Mouse (Mus musculus) left cerebral cortex, postnatal 10 days (tissue): Measurements from ENCODE around the gene Pnck. TPM values are rescaled to one million over a fixed set of nuclear protein-coding genes. Genes with fewer than 3 reads are reported as not detected.

Experiments
- DNase-seq, 2 experiments: peaks; one replicate each; pipeline ENCODE4 v3.0.0; 2021 to 2022; ENCODE audit warnings: low spot score in 2 of 2, mixed read lengths in 1 of 2; ENCODE audit errors: extremely low spot score in 1 of 2
- intact Hi-C: fragments of 180-260 bp; cut with DNase I; formaldehyde crosslinking; loops from one replicate; pipeline ENCODE4 v1.15.1; 2025
- total RNA-seq, 2 experiments: library from RNA; stranded (reverse); gene quantifications; 2 replicates each; pipeline ENCODE4 v1.2.3; 2021

Gene Pnck
- 100 to 1,000 TPM; 152 to 154 TPM for total RNA-seq

GRCm38 (mm10) chrX:73659575-73660283 is at the start of gene Pnck:
TSS of gene Pnck (minus strand) at chrX:73660117.
- peak in 1 of 2 experiments; percentile 57 for DNase-seq
- intact Hi-C loops, result no loop called here

GRCm38 (mm10) chrX:73700472-73700871 is 40.6 kb upstream of the Pnck start:
- intact Hi-C loops, result no loop called here

GRCm38 (mm10) chrX:73690917-73691629 is 31.2 kb upstream of the Pnck start:
- intact Hi-C loops, result no loop called here
- DNase-seq, result peak in 1 of 2 experiments; percentile 16

More at GRCm38 (mm10) chrX:73700472-73700871, 40.6 kb upstream of the Pnck start:
- no peak for DNase-seq

DNA sequence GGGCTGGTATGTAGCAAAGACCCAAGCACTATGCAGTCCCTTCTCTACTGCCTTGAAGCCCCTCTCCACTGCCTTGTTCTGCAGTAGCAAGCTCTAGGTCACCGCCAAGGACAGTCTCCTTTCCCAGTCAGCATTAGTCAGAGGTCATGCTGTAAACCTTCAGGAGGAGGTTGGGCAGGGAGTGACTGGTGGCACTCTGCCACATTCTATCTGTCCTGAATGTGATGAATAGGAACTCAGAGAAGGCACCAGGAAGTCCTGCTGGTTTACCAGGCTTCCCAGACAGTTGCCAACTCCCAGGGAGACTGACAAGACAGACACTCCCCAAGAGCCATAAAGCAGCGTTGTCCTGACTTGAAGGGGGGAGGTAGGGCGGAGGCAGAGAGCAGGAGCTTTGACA is 25.7 kb upstream of the Pnck start:
- DNase-seq, result no peak

GRCm38 (mm10) chrX:73684978-73685377 is 25.1 kb upstream of the Pnck start:
- intact Hi-C loops, result no loop called here

More for the DNA sequence above, 25.7 kb upstream of the Pnck start:
- intact Hi-C loops, result no loop called here

DNA sequence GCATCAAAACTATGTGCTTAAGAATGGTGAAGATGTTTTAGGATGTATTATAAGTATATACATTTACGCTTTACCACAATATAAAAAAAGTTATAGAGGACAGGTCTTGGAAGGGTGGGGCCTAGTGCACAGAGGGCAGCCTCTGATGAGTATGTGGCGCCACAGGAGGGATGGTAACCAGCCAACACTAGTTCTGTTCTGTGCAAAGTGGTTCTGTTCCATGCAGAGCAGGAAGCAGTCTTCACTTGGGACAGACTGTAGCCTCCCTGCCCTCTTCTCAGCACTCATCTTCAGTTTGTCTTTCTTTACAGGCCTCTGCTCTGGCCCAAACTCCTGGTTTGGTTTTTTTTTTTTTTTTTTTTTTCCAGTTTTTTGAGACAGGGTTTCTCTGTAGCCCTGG is 24.2 kb upstream of the Pnck start:
- intact Hi-C loops, result no loop called here
- DNase-seq, result no peak

More at GRCm38 (mm10) chrX:73684978-73685377, 25.1 kb upstream of the Pnck start:
- no peak for DNase-seq

GRCm38 (mm10) chrX:73676668-73677067 is 16.8 kb upstream of the Pnck start:
- intact Hi-C loops, result no loop called here
- no peak for DNase-seq

DNA sequence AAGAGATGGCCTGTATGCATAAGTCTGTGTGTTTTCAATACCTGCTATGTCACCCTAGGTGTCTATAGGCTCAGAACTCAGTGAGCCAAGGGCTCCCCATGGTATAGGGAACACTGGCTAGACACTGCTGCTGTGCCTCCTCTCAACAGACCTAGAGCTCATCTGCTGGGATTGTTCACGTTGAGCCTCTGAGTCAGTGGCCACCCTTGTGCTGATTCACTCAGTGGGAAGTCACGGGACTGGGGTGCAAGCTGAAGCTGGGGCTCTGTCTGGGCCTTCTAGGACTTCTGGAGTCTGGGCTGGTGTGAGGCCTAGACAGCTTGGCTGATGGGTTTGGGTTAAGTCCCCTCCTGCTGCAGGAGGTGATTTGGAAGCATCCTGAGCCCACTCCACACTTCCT is 15.3 kb upstream of the Pnck start:
- intact Hi-C loops, result no loop called here
- no peak for DNase-seq

GRCm38 (mm10) chrX:73673968-73674661 is 14.2 kb upstream of the Pnck start:
- intact Hi-C loops, result no loop called here
- peak in 1 of 2 experiments; percentile 40 for DNase-seq

- intact Hi-C loops, result no loop called here
- DNase-seq, result no peak
Measured at GRCm38 (mm10) chrX:73673619-73673967, 13.7 kb upstream of the Pnck start.

- DNase-seq, result peak in 1 of 2 experiments; percentile 78
- intact Hi-C loops, result no loop called here
Measured at GRCm38 (mm10) chrX:73672879-73673618, 13.1 kb upstream of the Pnck start, which contains the start of gene Slc6a8. TSS of gene Slc6a8 (plus strand) at chrX:73673150.

DNA sequence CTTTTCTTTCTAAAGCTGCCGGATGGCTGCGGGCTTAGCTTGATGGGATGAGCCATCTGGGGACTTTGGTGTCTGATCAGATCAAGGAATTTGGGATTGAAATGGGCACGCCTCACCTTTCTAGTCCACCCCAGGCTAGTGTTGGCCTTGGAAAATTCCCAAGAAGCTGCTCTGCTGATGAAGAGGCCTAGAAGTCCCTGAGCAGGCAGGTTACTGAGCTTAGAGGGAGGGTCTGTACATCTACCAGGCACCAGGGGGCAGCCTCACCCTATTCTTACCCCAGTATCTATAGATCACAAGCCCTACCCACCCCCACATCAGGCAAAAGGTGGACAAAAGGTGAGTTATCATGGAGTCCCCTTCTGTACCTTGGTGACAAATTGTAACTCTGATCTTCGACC is 12.1 kb upstream of the Pnck start:
- intact Hi-C loops, result no loop called here
- peak in 1 of 2 experiments; percentile 50 for DNase-seq

GRCm38 (mm10) chrX:73663143-73663542 is 3.2 kb upstream of the Pnck start:
- intact Hi-C loops, result no loop called here

GRCm38 (mm10) chrX:73660284-73660665 is 358 bp upstream of the Pnck start:
- no peak for DNase-seq
- intact Hi-C loops, result no loop called here

More at GRCm38 (mm10) chrX:73663143-73663542, 3.2 kb upstream of the Pnck start:
- no peak for DNase-seq

DNA sequence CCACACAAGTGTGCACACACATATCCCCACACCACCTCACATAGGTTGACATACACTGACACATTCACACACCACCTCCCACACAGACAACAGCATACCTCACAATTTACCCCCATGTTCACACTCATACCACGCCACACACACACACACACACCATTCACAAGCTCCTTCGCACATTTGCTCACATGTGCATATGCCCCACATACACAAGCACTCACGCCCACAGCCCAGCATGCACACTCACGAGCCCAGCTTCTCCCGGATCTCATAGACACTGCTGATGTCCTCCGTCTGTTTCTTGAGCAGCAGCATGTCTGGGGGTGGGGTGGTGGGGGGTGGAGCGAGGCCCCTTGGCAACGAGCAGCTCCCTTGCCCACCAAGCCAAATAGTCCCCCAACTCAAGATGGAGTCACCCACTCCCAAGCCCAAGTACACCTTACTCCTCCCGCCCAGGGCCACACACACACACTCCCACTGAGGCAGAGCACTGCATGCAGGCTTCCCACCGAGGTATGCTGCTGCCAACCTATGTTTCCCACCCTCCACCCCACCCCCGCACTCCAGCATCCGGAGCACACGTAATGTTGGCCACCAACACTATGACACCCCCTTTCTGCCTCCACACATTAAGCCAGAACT is 862 bp downstream of the Pnck start:
- DNase-seq, result no peak
- intact Hi-C loops, result no loop called here

GRCm38 (mm10) chrX:73658391-73658790 is 1.5 kb downstream of the Pnck start:
- DNase-seq, result no peak
- intact Hi-C loops, result no loop called here

GRCm38 (mm10) chrX:73655529-73655928 is 4.4 kb downstream of the Pnck start:
- intact Hi-C loops, result no loop called here
- DNase-seq, result no peak

DNA sequence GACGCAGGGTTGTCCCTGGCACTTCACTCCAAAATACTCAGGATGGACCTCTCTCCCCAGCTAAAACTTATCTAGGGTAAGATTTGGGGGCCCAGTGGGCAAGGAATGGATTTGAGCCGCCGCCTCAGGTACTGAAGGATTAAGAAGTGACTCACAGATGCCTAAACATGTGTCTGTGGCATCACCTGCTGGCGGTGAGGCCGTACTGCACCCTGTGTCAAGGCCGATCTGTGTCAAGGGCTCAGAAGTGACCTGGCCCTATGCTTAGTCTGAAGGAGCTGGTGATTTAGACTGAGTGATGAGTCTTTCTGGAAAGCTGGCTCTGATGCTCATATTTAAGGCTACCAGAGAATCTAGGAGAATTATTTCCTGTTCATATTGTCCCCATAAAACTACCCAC is 5.7 kb downstream of the Pnck start:
- intact Hi-C loops, result loop anchor here (5.0 kb wide), 1 partner anchor 82 kb away; no protein-coding TSS in a partner anchor

More for the DNA sequence above, 5.7 kb downstream of the Pnck start:
- DNase-seq, result peak in 1 of 2 experiments; percentile 62
